Mouse (Mus musculus): ENCODE measurements around the gene Mob3b. TPM values are rescaled to one million over a fixed set of nuclear protein-coding genes. Genes with fewer than 3 reads are reported as not detected.

Mob3b gene
- 1 to 10 TPM; 2.0 to 4.0 TPM for total RNA-seq (2021)

DNA sequence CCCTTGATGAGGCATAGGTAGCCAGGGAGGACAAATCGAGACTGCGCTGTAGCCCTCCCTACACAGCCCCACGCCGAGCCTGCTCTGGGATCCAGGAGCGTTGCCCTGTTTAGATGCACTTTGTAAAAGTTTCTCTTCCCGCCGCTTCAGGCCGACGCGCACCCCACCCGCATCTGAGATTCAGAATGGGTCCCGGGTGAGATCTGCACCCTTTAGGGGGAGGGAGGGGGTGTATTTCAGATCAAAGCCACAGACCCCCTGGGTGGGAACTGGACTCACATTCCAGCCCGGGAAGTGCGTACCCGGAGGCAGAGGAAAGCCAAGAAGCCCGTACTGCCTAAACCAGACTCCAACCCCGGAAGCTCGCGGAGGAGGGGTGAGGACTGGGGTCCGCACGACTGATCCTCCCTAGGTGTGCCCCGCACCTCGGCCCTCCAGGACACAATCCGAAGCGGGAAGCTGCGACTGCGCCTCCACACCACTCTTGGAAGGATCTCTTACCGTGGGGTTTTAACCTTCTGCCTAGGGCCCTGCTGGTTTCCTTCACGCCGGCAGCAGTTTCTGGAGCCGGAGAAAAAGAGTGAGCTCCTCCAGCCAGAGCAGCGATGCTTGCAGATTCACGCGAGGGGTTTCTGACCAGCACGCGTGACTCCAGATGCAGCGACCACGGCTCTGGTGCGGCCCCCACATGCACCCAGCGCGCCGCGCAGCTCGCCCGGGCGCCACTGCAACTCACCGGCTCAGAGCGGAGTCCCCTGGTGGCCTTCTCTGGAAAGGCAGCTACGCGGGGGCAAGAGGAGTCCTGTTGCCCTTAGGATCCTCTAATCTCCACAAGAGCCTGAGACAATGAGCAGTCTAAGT, at the start of gene Mob3b:
TSS of gene Mob3b (minus strand) at position 734 of the 861 bp plus-strand sequence.
- peak; percentile 62 to 90 for DNase-seq (ENCODE audit: extremely low spot score in 1 of 2, low spot score in 2 of 2)
- intact Hi-C loops (cut with DNase I) = loop anchor here (2.0 kb wide), 1 partner anchor 196 kb away; no protein-coding TSS in a partner anchor

GRCm38 (mm10) chr4:35204659-35205058, 47.4 kb upstream of the Mob3b start:
- intact Hi-C loops (cut with DNase I) = no loop called here
- no peak for DNase-seq (ENCODE audit: extremely low spot score in 1 of 2, low spot score in 2 of 2)

DNA sequence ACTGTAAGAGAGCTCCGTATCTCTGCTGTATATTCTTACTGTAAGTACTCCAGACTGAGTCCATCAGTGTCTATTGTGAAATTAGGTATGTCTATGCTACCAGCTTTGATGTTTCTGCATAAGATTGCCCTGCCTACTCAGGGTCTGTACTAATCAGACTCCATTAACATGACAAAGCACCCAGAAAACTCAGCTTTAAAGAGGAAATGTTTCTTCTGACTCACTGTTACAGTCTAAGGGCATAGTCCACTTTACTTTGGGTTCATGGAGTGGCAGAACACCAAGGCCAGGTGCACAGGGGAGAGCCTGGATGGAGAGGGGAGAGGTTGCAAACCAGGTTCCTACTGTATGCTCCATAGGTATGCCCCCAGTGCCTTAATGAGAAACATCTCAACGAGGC, 46.4 kb upstream of the Mob3b start:
- intact Hi-C loops (cut with DNase I) = no loop called here

GRCm38 (mm10) chr4:35201700-35202099, 44.4 kb upstream of the Mob3b start:
- intact Hi-C loops (cut with DNase I) = no loop called here
- DNase-seq (ENCODE audit: extremely low spot score in 1 of 2, low spot score in 2 of 2) = no peak

More for the DNA sequence above, 46.4 kb upstream of the Mob3b start:
- DNase-seq (ENCODE audit: extremely low spot score in 1 of 2, low spot score in 2 of 2) = no peak

DNA sequence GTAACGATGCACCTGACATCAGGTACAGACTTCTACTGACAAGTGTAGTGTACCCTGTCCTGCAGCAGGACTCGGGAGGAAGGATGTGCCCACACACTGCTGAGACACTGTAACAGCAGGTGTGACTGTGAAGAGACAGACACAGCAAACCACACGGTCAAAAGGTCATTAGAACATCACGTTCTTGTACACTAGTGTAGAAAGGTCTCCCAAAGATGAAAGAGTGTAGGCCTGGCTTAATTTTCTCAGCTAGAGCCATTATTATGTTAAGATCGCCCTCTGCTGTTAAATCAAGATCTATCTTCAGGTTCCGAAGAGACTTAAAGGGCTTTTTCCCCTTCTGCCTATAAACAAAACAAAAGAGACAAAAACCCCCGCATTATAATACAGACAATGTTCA, 35.4 kb upstream of the Mob3b start:
- no peak for DNase-seq (ENCODE audit: extremely low spot score in 1 of 2, low spot score in 2 of 2)
- intact Hi-C loops (cut with DNase I) = loop anchor here (5.0 kb wide), 1 partner anchor 230 kb away; no protein-coding TSS in a partner anchor

GRCm38 (mm10) chr4:35189794-35190193, 32.5 kb upstream of the Mob3b start:
- DNase-seq (ENCODE audit: extremely low spot score in 1 of 2, low spot score in 2 of 2) = no peak
- intact Hi-C loops (cut with DNase I) = loop anchor here (5.0 kb wide), 1 partner anchor 227 kb away; no protein-coding TSS in a partner anchor

DNA sequence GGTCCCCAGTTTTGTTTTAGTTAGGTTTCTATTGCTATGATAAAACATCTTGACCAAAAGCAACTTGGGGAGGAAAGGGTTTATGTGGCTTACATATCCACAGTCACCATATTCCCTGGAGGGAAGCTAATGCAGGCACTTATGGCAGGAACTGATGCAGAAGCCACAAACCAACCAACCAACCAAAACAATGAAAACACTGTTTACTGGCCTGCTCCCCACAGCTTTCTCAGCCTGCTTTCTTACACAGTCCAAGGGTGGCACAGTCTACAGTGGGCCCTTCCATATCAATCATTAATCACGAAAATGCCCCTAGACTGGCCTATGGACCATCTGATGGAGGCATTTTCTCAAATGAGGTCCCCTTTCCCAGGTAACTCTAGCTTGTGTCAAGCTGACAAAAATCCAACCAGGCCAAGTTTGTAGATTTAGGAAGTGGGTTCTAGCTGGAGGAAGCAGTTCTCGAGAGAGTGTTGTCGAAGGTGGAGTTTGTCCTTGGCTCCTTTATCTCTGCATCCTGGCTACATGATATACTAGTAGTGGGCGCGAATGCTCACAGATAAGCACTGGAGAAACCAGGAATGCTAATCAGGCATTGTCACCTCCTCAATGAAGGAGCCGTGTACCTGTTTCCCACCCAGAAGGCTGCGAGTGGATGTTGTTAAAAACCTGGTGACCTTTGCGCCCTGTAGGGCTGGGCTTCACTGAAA, 30.5 kb upstream of the Mob3b start:
- intact Hi-C loops (cut with DNase I) = no loop called here
- no peak for DNase-seq (ENCODE audit: extremely low spot score in 1 of 2, low spot score in 2 of 2)

DNA sequence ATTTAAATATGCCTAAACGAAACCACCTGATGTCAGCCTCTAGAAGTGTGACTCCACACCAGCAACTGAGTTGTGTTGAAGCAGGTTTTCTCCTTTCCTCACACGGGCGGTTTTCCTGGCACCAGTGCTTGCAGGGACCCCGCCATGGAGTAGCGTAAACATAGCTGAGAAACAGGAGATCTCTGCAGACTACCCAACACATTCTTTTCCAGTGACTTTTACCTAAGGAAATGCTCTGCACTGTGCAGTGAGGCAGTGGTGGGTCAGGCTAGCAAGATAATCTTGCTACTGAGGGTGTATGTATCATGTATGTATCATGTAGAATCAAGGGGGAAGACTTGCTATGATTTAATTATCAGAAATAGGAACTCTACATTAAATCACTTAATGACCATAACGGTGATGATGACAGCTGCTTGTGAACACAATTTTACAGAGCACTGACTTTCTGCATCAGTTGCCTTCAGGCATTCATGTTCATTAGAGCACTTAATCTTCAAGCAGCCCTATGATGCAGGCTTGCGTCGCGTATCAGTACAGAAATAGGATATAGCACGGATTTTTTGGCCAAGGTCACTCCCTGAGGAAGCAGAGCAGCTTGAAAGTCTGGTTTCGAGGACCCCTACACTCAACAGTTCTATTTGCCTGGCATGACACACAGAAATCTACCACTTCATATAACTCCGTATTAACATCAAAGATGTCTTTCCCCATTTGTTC, 20.8 kb upstream of the Mob3b start:
- intact Hi-C loops (cut with DNase I) = no loop called here
- no peak for DNase-seq (ENCODE audit: extremely low spot score in 1 of 2, low spot score in 2 of 2)

GRCm38 (mm10) chr4:35175566-35175965, 18.3 kb upstream of the Mob3b start:
- intact Hi-C loops (cut with DNase I) = no loop called here
- no peak for DNase-seq (ENCODE audit: extremely low spot score in 1 of 2, low spot score in 2 of 2)

DNA sequence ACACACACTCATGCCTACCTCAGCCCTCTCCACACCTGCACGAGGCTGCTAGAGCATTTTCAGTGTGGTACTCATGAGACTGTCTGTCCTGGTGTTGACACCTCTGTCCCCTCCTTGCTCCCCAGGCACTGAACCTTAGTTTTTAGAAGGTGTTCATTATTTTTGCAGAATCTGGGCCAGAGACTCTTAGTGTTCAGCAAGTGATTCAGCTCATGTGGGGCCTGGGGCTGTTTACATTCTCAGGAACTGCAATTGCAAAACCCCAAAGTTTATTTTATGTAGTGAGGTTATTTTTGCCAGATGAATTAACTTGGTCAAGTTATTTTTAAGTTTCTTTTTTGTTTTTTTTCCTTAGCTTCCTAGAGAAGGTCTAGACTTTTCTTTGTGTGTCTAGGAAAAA, 16.3 kb upstream of the Mob3b start:
- intact Hi-C loops (cut with DNase I) = no loop called here
- no peak for DNase-seq (ENCODE audit: extremely low spot score in 1 of 2, low spot score in 2 of 2)

DNA sequence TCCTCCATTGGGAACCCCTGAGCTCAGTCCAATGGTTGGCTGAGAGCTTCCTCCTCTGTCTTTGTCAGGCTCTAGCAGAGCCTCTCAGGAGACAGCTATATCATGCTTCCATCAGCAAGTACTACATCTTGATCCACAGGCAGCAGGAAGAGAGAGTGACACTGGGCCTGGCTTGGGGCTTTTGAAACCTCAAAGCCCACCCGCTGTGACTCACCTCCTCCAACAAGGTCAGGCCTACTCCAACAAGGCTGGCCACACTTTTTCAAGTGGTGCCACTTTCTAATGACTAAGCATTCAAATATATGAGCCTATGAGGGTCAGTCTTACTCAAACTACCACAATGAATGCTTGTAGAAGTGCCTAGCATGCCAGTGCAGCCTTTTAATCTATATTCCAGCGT, 15.2 kb upstream of the Mob3b start:
- intact Hi-C loops (cut with DNase I) = no loop called here
- no peak for DNase-seq (ENCODE audit: extremely low spot score in 1 of 2, low spot score in 2 of 2)

- DNase-seq (ENCODE audit: extremely low spot score in 1 of 2, low spot score in 2 of 2) = peak in 1 of 2 experiments; percentile 37
- intact Hi-C loops (cut with DNase I) = no loop called here
Measured at GRCm38 (mm10) chr4:35169571-35170125, 12.4 kb upstream of the Mob3b start.

- no peak for DNase-seq (ENCODE audit: extremely low spot score in 1 of 2, low spot score in 2 of 2)
- intact Hi-C loops (cut with DNase I) = no loop called here
Measured at GRCm38 (mm10) chr4:35167855-35168254, 10.6 kb upstream of the Mob3b start.

DNA sequence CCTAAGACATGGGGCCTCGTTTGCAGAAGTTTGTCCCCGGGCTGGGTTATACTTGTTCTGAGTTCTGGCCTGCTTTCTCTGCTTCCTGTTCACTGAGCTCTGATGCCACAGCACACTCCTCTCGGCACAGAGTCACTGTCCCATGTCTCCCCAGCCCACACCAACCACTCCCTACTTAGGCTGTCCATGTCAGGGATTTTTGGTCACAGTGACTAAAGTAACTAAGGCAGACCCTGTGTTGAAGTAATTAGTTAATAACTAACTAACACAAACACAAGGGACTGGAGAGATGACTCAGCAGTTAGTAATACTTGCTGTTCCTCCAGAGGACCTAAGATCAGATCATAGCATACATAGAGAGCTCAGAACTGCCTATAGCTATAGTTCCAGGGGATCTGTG, 8.7 kb upstream of the Mob3b start:
- intact Hi-C loops (cut with DNase I) = no loop called here

DNA sequence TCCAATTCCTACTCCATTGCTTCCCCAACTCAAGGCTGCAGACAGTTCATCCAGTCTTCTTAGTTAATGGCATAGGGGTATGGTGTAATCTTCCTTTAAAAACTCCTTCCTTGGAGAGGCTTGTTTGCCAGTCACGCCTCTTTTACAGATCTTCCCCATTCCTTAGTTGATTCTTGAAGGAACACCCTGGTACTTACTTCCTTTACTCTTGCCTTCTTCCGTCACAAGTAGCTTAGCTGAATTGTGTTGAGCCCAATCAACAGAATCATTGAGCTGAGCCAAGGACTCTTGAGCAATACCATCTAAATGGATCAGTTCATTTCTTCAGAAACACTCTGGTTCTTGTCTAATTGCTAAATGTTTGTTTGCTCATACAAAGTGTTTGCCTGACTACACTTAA, 8.0 kb upstream of the Mob3b start:
- intact Hi-C loops (cut with DNase I) = no loop called here
- no peak for DNase-seq (ENCODE audit: extremely low spot score in 1 of 2, low spot score in 2 of 2)

More for the DNA sequence above, 8.7 kb upstream of the Mob3b start:
- no peak for DNase-seq (ENCODE audit: extremely low spot score in 1 of 2, low spot score in 2 of 2)

DNA sequence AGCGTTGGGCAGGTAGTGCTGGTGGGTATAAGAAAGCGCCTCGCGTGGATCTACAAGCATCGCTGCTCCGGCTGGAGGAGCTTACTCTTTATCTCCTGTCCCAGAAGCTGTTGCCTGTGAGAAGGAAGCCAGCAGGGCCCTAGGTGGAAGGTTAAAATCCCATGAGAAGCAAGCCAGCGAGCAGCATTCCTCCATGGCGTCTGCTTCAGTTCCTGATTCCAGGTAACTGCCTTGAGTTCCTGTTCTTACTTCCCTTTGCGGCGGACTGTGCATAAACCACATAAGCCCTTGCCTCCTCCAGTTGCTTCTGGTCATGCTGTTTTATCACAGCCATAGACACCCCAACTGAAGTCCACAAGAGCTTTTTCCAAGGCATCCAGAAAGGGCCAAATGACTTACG, 531 bp upstream of the Mob3b start:
- intact Hi-C loops (cut with DNase I) = loop anchor here (2.0 kb wide), 1 partner anchor 197 kb away; no protein-coding TSS in a partner anchor

DNA sequence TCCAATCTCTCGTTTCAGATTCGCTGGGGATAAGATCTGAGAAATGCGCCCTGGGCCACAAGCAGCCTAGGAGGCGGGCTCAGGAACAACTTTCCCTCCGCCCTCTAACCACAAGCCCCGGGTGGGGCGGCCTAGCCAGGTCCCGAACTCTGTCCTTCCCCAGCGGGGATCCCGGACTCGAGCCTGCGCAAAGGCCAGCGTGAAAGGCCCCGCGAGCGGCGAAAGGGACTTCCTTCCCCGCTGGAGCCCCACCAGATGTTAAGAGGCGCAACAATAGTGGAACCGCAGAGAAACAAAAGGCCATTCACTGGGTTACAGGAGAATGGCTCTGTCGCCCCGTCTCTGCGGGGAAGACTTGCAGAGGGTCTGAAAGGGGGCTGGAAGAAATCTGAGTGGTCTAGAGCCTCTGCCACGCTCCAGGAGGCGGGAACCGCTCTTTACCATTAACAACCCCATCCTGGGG, 1.1 kb downstream of the Mob3b start:
- intact Hi-C loops (cut with DNase I) = loop anchor here (2.0 kb wide), 1 partner anchor 195 kb away; no protein-coding TSS in a partner anchor
- peak in 1 of 2 experiments; percentile 89 for DNase-seq (ENCODE audit: extremely low spot score in 1 of 2, low spot score in 2 of 2)

More for the DNA sequence above, 531 bp upstream of the Mob3b start:
- DNase-seq (ENCODE audit: extremely low spot score in 1 of 2, low spot score in 2 of 2) = no peak

DNA sequence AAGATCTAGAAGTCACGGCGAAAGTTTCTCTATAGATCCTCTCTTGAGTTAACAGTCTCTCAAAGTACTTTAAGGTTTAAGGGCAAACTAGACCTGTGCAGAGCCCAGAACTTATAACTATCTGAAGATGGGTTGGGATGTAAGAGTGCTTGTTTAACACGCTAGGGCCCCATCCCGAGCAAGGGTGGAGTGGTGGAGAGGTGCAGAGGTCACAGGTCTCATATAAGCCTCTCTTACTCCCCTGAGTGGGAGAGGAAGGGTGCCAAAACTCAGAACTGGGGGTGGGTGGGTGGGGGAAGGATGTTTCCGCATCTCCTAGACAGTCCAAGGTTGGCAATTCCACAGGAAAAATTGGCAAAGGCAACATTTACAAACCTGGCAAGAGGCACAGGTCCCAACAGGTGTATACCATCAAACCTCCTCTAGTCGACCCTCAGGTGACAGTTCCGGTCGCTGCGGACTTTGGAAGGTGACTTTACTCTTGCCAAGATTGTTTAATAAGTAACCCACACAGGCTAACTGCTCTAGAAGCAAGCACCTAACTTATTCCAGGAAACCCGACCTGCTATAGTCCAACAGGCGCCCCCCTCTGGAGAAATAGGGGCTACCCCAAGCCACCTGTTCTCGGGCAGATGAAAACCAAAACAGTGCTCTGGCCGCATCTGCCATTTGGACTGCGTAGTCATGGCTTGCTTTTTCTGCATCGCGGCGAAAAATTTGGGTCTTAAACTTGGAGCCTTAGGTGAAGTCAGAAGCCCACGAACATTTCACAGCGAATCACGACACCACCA, 2.0 kb downstream of the Mob3b start:
- intact Hi-C loops (cut with DNase I) = no loop called here
- DNase-seq (ENCODE audit: extremely low spot score in 1 of 2, low spot score in 2 of 2) = peak in 1 of 2 experiments; percentile 53

All from left cerebral cortex, postnatal 10 days (tissue).